Mouse (Mus musculus) cortical plate, adult 2 months (tissue): ENCODE data around the gene 1810009J06Rik. TPM values are rescaled to one million over a fixed set of nuclear protein-coding genes. Genes with fewer than 3 reads are reported as not detected.
"Not testable (repeated sequence)": the region's sequence is repeated elsewhere in the genome, so short reads cannot be mapped to it uniquely, and the experiment has no call there.

Experiments
- H3K27ac ChIP-seq: fragments of 200-500 bp; 2 replicates; pipeline ENCODE4 v1.5.1; 2012; ENCODE audit warnings: low read length, control low read depth, inconsistent platforms; ENCODE audit not compliant: insufficient read depth
- H3K4me1 ChIP-seq: fragments of 200-500 bp; 2 replicates; pipeline ENCODE4 v1.6.1; 2011; ENCODE audit warnings: low read length; ENCODE audit not compliant: control insufficient read depth, insufficient read depth
- H3K4me3 ChIP-seq: fragments of 200-500 bp; 2 replicates; pipeline ENCODE4 v1.5.1; 2011; ENCODE audit warnings: mild to moderate bottlenecking, low read length, control low read depth; ENCODE audit not compliant: insufficient read depth
- CTCF ChIP-seq: fragments of 200-500 bp; IDR thresholded peaks from 2 replicates; pipeline ENCODE4 v1.5.1; 2011; ENCODE audit warnings: mild to moderate bottlenecking, control low read depth, low read length; ENCODE audit not compliant: insufficient read depth; ENCODE audit errors: extremely low read depth
- POLR2A ChIP-seq: fragments of 200-500 bp; IDR thresholded peaks from 2 replicates; pipeline ENCODE4 v1.6.1; 2011; ENCODE audit warnings: mild to moderate bottlenecking, low read length, control low read depth; ENCODE audit not compliant: insufficient read depth; ENCODE audit errors: extremely low read depth
- polyA plus RNA-seq: library from polyadenylated mRNA; depleted of rRNA; stranded (reverse); fragments of >200 nt; gene quantifications from 2 replicates; pipeline ENCODE4 v1.2.3, GENCODE M21; 2012; rRNA removed

The 1810009J06Rik gene
- not detected in 2 replicates for polyA plus RNA-seq

DNA sequence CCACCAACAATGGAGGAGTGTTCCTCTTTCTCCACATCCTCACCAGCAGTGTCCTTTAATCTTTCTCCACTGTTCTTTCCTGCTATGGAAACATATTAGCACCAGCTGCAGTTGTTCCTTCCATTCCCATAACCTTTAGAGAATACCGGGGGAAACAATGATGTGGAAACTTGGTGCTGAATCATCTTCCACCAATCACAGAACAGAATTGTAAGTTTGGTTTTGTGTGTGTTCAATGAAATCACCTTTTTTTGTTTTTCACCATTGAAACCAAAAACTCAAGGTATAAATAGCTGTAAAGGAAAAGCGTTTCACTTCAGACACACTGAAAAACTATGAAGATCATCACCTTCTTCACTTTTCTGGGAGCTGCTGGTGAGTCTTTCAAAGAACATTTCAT lies at the start of gene 1810009J06Rik:
TSS of gene 1810009J06Rik (plus strand) at position 301 of the 400 bp plus-strand sequence.
- not testable (repeated sequence) for H3K27ac ChIP-seq, H3K4me3 ChIP-seq, H3K4me1 ChIP-seq

DNA sequence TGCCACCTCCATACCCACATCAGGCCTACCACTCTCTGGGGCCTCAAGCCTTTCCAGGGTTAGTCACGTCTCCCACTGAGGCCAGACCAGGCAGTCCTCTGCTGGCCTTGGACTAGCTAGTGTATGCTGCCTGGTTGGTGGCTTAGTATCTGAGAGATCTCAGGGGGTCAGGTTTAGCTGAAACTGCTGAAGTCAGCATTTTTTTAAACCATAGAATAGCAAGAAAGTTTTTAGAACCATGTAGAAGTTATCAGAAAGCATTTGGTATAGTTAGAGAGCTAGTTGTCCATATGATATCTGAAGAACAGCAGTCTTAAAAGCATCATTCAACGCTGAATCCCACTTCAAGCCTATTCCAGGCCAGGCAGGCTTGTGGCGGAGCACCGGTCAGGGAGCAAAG lies 44.6 kb upstream of the 1810009J06Rik start:
- no peak overlapping the region for H3K27ac ChIP-seq
- TF ChIP-seq CTCF: no peak
- TF ChIP-seq POLR2A: no peak
- H3K4me3 ChIP-seq: no peak overlapping the region
- H3K4me1 ChIP-seq: no peaks in the 10 kb centered on the region

DNA sequence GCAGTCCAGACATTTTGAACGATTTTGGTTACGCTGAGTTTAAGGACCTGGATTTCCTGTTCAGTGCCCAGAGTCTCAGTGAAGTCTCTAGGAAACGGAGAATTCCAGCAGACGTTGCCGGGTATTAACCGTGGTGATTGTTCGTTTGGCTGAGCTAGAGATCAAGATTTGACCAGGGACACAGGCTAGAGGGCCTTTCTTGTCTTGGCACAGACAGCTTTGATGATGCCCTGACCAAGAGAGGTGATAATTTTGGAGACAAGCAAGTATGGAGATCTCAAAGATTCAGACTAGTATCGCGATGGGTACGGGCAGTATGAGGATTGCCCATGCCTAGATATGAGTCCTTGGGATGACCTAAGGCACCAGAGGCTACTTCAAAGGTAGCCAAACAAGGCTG lies 24.1 kb upstream of the 1810009J06Rik start, which contains the start of gene 1700074P13Rik:
TSS of gene 1700074P13Rik (minus strand) at position 101 of the 400 bp plus-strand sequence.
- TF ChIP-seq POLR2A (no peak), CTCF (no peak)
- H3K4me1 ChIP-seq: no peaks in the 10 kb centered on the region

DNA sequence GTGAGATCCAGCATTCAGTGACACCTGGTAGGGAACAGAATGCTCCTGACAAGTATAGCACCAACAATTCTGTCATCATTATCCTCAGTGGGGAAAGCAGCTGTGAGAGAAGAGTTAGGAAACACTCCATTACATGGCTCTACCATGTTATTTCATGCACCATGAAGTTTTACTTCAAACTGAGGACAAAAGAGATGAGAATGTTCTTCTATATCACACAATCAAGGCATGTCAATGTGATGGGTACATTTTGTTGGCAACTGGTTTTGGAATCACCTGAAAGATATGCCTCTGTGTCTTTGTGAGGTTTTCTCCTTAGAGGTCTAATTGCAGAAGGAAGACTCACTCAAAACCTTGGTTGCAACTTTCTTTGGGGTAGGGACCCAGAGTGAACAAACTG lies 12.8 kb upstream of the 1810009J06Rik start, which contains the start of gene Gm4744:
TSS of gene Gm4744 (minus strand) at position 101 of the 400 bp plus-strand sequence.
- H3K4me1 ChIP-seq: no peaks in the 10 kb centered on the region
- H3K27ac ChIP-seq: no peak within 1 kb of the TSS
- no peak for TF ChIP-seq CTCF
- H3K4me3 ChIP-seq: no peak within 1 kb of the TSS

More for the DNA sequence above, 24.1 kb upstream of the 1810009J06Rik start, which contains the start of gene 1700074P13Rik:
- Histone ChIP-seq H3K27ac (no peak within 1 kb of the TSS), H3K4me3 (no peak within 1 kb of the TSS)

DNA sequence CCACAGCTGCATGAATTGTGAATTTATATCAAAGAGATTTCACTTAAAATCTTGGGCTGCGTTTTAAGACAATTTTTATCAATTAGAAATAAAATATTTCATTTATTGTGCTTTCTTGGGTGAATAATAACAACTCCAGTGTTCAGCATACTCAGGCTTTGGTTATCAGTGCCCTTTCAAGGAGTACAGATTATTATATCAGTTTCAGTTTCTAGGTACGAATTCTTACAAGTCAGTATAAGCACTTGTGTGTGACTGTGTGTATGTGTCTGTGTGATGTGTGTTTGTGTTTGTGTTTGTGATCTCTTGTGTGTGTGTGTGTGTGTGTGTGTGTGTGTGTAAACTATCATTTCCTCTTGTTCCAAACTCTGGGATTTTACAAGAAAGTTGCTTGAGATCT lies 10.8 kb upstream of the 1810009J06Rik start:
- no peak overlapping the region for H3K27ac ChIP-seq
- no peak overlapping the region for H3K4me3 ChIP-seq
- TF ChIP-seq CTCF: no peak
- TF ChIP-seq POLR2A: no peak
- H3K4me1 ChIP-seq: no peaks in the 10 kb centered on the region

DNA sequence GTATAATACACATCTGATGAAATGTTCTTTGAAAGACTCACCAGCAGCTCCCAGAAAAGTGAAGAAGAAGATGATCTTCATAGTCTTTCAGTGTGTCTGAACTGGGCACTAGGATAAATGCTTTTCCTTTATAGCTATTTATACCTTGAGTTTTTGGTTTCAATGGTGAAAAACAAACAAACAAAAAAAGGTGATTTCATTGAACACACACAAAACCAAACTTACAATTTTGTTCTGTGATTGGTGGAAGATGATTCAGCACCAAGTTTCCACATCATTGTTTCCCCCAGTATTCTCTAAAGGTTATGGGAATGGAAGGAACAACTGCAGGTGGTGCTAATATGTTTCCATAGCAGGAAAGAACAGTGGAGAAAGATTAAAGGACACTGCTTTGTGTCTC lies 34.8 kb downstream of the 1810009J06Rik start, which contains the start of gene Gm2663:
TSS of gene Gm2663 (minus strand) at position 101 of the 400 bp plus-strand sequence.
- H3K27ac ChIP-seq, H3K4me3 ChIP-seq, H3K4me1 ChIP-seq: not testable (repeated sequence)

DNA sequence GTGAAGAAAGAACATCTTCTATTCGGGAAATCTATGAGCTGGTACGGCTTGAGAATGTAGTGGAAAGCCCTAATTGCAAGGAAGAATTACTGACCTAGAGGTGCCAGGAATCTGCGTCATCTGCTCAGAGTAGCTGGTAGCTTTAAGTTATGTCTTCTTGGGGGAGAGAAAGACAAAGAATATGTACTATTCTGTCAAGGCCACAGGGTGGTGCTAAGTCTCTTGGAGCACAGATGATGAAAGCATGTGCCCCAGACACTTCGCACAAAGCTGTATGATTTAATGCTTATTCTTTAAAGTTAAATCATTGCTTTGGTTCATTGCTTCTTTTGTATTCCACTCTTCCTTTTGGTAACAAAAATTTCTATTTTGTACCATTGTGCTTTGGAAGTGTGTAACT lies 50.5 kb downstream of the 1810009J06Rik start:
- no peaks in the 10 kb centered on the region for H3K4me1 ChIP-seq
- no peak overlapping the region for H3K4me3 ChIP-seq
- no peak overlapping the region for H3K27ac ChIP-seq
- no peak for TF ChIP-seq POLR2A
- TF ChIP-seq CTCF: peak; percentile 17; the same call in 1 of the 2 replicates

Other genes starting within 250 kb of the 1810009J06Rik start
- not detected in 2 replicates for gene Moxd2, start 77.3 kb upstream of the 1810009J06Rik start, polyA plus RNA-seq
- gene Prss58, start 64.4 kb upstream of the 1810009J06Rik start, polyA plus RNA-seq: not detected in 2 replicates
- not detected in 2 replicates for gene 1700074P13Rik, start 24.2 kb upstream of the 1810009J06Rik start, polyA plus RNA-seq
- gene Gm4744, start 12.9 kb upstream of the 1810009J06Rik start, polyA plus RNA-seq: not detected in 2 replicates
- gene Gm2663, start 34.7 kb downstream of the 1810009J06Rik start, polyA plus RNA-seq: not detected in 2 replicates
- 0.09 and 0.13 TPM in 2 replicates for gene 2210010C04Rik, start 70.8 kb downstream of the 1810009J06Rik start, polyA plus RNA-seq